Mouse (Mus musculus) small intestine, adult 2 months (tissue): ENCODE data around the gene Olfr1350.

ENCODE experiments used
- CTCF ChIP-seq: fragments of 200-500 bp; IDR thresholded peaks from 2 replicates; pipeline ENCODE4 v1.5.1; 2012; ENCODE audit warnings: low read depth, mild to moderate bottlenecking, control low read depth, inconsistent platforms, low read length, moderate library complexity, mixed read lengths; ENCODE audit not compliant: insufficient replicate concordance, insufficient read length; ENCODE audit errors: extremely low read depth
- POLR2A ChIP-seq: fragments of 200-500 bp; IDR thresholded peaks from 2 replicates; pipeline ENCODE4 v1.6.1; 2012; ENCODE audit warnings: low read depth, mild to moderate bottlenecking, control low read depth, inconsistent platforms, low read length, moderate library complexity

DNA sequence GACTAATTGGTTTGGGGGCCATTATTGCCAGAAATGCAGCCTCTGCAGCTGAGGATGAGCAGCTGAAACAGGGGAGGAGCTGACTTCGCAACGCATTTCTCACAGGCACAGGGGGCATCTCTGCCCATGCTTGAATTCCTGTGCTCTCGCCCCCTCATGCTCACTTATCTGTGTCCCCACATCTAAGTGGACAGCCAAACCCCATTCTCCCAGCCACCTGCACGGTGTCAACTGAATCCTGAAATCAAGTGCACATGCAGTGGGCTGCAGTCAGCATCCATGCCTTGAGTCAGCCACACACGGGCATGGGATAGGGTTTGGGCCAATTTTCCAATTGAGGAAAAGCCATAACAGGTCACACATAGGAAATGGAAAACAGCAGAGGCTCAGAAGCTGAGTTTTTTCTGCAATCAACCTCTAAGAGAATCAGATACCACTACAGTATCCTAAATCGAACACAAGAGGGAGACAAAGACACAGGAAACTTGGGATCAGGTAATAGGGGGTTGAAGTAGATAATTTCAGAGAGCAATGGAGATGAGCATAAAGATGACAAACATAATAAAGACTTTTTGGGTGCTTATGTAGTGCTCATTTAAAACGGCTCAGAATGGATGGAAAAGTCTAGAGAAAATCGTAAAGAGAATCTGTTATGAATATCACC, 21.6 kb downstream of the Olfr1350 start:
- no peak for TF ChIP-seq CTCF
- no peak for TF ChIP-seq POLR2A
